Mouse (Mus musculus): ENCODE data around the gene Mettl14.

The Mettl14 gene

GRCm38 (mm10) chr3:123356377-123356991 lies 29.4 kb downstream of the Mettl14 start:
- no peak for DNase-seq

DNA sequence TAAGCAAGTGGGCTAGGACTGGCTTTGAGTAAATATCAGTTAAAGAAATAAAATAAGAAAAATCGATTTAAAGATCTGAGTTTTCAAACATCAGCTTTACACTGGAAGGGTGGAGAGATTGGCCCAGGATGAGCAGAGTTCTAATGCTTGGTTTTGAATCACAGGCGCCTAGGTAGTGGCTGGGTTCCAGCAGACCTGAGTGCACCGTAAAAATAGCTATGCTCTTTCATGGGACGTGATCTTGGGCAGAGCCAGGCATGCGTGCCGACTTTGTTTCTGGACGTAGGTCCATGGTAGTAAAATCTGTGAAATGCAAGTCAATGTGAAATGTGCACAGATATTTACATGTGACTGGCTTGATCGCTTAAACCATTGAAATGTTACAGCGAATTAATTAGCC lies 31.5 kb downstream of the Mettl14 start:
- no peak for DNase-seq

- no peak for DNase-seq
Measured at GRCm38 (mm10) chr3:123353661-123354060, 32.2 kb downstream of the Mettl14 start.

DNA sequence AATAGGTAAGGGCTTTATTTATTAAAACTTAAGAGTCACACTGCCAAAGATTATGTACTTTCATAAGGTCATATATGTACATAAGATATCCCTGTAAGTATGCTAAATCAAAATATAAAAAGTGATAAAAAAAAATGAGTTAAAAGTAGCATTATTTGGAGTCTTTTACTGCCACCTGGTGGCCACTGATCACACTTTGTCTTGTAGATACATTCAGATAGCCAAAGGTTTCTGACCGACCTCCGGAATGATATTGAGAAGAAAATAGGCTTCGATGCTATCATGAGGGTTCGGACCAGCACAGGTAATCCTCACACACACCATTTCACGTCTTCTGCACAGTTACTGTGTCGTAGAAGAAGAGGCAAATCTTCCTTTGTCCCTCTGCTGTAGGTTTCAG lies 32.7 kb downstream of the Mettl14 start:
- DNase-seq, result peak; percentile 61 to 68

GRCm38 (mm10) chr3:123351519-123351918 lies 34.4 kb downstream of the Mettl14 start:
- DNase-seq, result no peak

- DNase-seq, result no peak
Measured at GRCm38 (mm10) chr3:123350602-123351001, 35.3 kb downstream of the Mettl14 start.

DNA sequence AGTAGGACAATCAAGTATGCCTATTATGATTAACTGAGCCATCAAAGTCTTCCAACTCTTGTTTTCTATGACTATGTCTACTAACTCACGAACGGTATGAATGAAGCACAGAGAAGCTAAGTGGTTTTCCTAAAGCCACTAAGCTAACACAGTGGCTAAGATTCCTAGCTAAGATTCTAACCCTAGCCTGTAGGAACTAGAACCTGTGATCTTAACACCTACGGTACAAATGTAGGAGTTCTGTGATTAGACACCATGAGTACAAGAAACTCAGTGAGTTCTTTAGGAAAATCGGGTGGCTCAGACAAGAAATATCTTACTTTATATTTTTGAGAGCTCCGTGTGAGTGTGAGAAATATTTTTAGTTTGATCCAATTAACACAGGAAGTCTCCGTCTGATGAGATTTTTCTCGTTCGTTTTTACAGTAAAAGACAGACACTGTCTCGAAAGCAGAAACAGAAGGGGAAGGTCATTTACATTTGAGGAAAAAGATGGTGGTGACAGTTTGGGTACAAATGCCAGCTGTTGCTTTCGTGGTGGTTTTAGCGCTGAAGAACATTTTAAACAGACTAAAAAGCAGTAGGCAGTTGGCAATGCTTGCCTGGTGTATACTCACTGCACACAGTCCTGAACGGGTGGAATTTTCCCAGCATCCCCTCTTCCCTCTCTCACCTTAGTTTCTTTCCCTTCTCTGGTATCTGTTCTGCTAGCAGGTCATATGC lies 37.7 kb downstream of the Mettl14 start:
- no peak for DNase-seq

- DNase-seq, result no peak
Measured at GRCm38 (mm10) chr3:123343690-123344089, 42.2 kb downstream of the Mettl14 start.

DNA sequence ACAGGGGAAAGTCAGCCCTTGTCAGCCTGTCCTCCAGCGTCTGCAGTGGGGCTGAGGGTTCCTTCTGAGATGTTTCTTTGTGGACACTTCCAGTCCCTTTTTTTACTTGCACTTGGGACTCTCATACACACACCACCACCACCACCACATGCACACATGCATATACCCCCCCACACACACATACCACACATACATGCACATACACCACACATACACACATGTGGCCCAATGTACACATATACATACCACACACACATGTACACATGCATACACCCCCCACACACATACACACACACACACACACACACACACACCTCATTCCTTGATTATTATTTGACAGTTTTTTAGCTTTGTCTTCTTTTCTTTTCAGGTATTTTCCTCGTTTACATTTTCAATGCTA lies 44.9 kb downstream of the Mettl14 start:
- DNase-seq, result no peak

- DNase-seq, result no peak
Measured at GRCm38 (mm10) chr3:123338666-123339195, 47.2 kb downstream of the Mettl14 start.

DNA sequence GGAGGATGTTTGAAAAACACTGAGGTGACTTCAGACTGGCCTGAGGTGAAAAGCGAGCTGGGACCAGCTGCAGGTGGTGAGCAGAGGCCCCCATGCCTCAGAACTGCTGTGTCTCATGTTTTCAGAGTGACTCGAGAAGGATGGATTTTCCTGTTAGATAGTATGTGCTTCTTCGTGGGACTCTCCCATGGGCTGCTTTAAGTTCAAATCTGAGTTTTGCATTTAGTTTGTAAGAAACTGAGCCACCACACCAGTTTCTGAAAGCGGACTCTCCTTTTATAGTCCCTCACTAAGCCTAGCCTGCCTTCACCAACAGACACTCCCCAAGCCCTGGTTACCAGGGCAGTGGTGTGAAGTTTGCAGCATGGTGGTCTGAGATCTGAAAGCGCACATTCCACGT lies 48.1 kb downstream of the Mettl14 start:
- no peak for DNase-seq

- no peak for DNase-seq
Measured at GRCm38 (mm10) chr3:123336951-123337350, 49.0 kb downstream of the Mettl14 start.

DNA sequence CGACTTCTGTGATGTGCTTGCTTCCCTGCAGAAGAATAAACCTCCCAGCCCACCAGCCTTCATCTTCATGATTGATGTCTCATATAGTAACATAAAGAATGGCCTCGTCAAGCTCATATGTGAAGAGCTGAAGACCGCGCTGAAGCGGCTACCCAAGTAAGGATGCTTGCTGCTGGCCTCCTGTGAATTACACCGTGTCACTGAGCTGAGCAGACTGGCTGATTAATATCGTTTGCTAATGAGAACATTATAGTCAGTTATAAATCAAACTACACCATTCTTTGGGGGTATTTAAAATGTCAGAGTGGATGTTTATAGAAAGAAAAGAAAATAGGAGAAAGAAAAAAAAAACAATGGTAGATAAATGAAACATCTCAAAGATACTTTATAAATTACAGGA lies 49.5 kb downstream of the Mettl14 start:
- no peak for DNase-seq

DNA sequence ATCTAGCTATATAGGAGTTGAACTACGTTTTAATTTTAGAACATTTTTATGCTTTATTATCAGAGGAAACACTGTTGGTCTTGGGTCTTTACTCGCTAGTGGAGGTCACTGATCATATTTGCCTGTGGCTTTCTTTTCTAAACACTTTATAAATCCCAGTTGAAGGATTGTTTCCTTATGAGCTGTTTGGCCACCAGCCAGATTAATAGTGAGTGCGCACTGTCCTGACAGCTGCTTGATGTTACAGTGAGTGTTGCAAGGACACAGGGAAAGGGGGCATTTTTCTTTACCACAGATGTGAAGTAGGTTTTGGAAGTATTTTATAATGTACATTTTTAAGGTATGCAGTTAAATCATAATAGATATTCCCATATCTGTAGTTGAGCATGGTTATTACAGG lies 50.4 kb downstream of the Mettl14 start:
- DNase-seq, result no peak

DNA sequence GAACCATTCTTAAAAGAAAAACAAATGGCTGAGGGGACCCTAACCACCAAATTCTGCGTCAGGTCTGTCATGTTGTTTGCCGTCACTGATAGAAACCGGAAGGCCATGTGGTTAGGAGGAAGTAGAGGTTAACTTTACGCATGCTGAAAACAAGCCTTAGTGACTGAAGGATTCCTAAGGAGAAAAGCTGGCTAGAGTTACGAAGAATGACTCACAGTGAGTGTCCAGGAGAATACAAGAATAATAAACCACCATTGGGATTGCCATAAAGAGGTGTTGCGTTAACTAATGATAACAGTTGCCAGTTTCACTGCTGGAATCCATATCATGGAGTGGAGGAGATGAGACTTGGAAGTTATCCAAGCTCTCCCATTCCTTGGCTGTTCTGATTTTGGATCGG lies 51.0 kb downstream of the Mettl14 start:
- no peak for DNase-seq

DNA sequence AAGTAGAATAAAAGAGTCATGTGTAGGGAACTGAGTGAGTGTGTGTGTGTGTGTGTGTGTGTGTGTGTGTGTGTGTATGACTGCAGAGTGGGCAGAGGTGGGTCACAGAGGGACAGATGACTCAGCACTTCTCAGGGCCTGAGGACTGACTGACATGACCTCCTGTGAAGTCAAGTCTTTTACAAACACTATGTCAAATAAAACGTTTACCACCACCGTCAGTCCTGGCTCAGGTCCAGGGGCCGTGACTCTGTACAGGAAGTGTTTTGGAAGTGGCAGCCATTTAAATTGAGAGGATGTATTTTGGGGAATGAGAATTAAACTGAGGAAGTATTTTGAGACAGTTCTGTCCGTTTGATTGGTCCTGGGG lies 52.9 kb downstream of the Mettl14 start:
- peak in 1 of 2 experiments; percentile 9 for DNase-seq

DNA sequence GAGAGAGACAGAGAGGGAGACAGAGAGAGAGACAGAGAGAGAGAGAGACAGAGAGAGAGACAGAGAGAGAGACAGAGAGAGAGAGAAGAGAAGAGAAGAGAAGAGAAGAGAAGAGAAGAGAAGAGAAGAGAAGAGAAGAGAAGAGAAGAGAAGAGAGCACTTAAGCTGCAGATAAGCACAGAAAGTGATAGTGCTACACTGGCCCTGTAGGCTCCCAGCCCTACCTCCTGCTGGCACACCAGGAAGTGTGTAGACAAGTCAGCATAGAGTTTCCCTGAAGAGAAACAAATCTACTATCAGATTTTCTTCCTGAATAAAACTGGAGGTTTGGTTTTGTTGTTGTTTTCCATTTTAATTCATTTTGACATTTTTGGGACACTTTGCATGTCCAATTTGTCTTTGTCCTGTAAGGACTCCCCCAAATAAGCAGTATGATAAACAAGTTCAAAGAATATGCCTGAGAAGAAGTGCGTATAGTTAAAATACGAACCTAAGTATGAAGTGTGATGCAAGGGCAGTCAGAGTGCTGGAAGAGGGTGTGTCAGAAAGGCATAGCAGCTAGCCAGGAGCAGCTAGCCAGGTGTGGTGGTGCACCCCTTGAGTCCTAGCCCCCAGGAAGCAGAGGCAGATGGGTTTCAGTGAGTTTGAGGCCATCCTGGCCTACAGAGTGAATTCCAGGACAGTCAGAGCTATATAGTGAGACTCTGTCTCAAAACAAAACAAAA lies 53.4 kb downstream of the Mettl14 start:
- no peak for DNase-seq

DNA sequence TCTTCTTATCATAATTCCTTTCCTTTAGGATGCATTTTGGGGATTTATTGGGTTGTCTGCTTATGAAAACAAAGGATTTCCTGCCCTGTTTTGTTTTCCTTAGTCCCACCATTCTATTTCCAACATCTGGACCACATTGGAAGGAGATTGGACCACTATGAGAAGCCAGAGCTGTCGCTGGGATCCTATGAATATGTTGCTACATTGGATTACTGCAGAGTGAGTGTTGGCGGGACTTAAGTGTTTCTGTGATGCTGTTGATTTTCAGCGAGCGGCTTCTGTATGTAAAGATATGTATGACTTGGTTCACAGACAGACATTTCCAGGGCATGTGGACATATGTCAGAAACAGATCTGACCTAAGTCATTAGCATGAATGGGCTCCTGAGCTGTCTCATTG lies 55.7 kb downstream of the Mettl14 start:
- DNase-seq, result no peak

- DNase-seq, result peak in 1 of 2 experiments; percentile 4
Measured at GRCm38 (mm10) chr3:123329251-123329650, 56.7 kb downstream of the Mettl14 start.

DNA sequence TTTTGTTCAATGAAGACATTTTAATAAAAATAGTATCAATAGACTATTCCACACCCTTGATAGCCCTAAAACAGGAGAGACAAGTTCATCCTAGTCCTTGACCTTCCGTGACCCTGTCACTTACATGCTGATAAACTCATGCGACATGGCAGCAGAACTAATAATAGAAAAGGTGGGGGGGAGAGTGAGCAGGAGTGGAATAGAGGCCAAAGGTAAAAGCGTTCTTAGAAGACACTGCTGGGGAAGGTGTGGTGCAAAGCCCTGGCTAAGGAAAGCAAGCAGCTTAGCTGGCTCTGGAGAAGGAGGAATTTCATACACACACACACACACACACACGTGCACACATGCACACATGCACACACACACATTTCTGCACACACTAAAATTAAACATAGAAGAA lies 61.6 kb downstream of the Mettl14 start:
- no peak for DNase-seq

DNA sequence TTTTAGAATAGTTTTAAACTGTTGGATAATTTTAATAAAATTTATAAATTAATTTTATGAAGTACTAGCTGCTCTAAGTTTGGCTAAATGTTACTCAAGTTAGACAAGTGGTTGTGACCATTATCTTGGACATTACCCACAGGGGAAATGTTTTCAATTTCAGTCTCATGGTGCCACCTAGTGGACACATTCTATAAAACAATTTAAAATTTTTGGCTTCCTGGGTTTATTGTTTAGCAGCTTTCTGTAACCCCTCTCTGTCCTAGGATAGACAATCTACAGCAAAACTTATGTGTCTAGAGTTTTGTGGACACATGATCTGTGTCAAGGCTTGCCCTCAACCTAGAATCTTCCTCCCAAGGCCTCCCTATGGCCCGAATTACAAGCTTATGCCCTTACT lies 63.8 kb downstream of the Mettl14 start:
- peak; percentile 56 to 74 for DNase-seq

GRCm38 (mm10) chr3:123321612-123322011 lies 64.3 kb downstream of the Mettl14 start:
- peak in 1 of 2 experiments; percentile 9 for DNase-seq

DNA sequence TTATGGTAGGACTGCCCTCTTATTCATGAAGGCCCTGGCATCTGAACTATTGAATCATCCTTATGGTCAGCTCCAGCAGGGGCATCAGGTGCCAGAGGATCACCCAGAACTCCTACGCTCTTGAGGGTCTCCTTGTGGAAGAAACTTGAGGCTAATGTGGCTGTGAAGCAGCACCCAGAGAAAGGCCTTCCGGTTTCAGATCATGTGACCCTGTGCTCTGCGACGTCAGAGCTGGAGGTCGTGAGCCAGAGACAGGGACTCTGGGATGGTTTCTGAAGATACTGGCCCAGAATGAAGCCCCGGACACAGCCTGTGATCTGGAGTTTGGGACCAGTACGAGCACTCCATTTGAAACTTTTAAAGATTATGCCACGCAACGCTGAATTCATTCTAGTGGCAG lies 65.6 kb downstream of the Mettl14 start:
- DNase-seq, result no peak

All from cerebellum, postnatal 14 days (tissue).